Mouse (Mus musculus) hindbrain, embryonic 13.5 days (tissue): ENCODE results near the gene Prep. TPM values are rescaled to one million over a fixed set of nuclear protein-coding genes. Genes with fewer than 3 reads are reported as not detected.

Experiments
- ATAC-seq: fragments of 200-750 bp; cut with Nextera tagmentation; 2 replicates; pipeline ENCODE4 v1.8.0; 2017; ENCODE audit warnings: moderate TSS enrichment; ENCODE audit not compliant: low FRiP score
- H3K27ac ChIP-seq: fragments of 300-500 bp; sonication (generic); 2 replicates; pipeline ENCODE4 v1.5.1; 2015; ENCODE audit warnings: inconsistent platforms, mild to moderate bottlenecking, moderate library complexity
- H3K27me3 ChIP-seq: fragments of 300-500 bp; sonication (generic); 2 replicates; pipeline ENCODE4 v1.6.1; 2015; ENCODE audit warnings: mild to moderate bottlenecking, inconsistent platforms
- H3K36me3 ChIP-seq: fragments of 300-500 bp; sonication (generic); 2 replicates; pipeline ENCODE4 v1.6.1; 2015; ENCODE audit warnings: mild to moderate bottlenecking, inconsistent platforms
- H3K4me1 ChIP-seq: fragments of 300-500 bp; sonication (generic); replicated peaks from 2 replicates; pipeline ENCODE4 v1.6.1; 2015; ENCODE audit warnings: inconsistent platforms
- H3K4me2 ChIP-seq: fragments of 300-500 bp; sonication (generic); 2 replicates; pipeline ENCODE4 v1.6.1; 2015; ENCODE audit warnings: inconsistent platforms, mild to moderate bottlenecking, moderate library complexity
- H3K4me3 ChIP-seq: fragments of 300-500 bp; sonication (generic); 2 replicates; pipeline ENCODE4 v1.5.1; 2015; ENCODE audit warnings: mild to moderate bottlenecking, inconsistent platforms
- H3K9ac ChIP-seq: fragments of 300-500 bp; sonication (generic); 2 replicates; pipeline ENCODE4 v1.6.1; 2015; ENCODE audit warnings: mild to moderate bottlenecking, inconsistent platforms
- H3K9me3 ChIP-seq: fragments of 300-500 bp; sonication (generic); 2 replicates; pipeline ENCODE4 v1.6.1; 2016; ENCODE audit warnings: inconsistent platforms
- WGBS: fragments of 180-500 bp; shearing (Covaris S2); methylation state at CpG from one replicate; pipeline ENCODE4 v1.1.7; 2015; 5-methylcytosine and 5-hydroxymethylcytosine counted together
- polyA plus RNA-seq: library from polyadenylated mRNA; unstranded; fragments of >200 nt; fragmentation: Nextera tagmentation; extraction: Ambion mirVana; gene quantifications from 2 replicates; pipeline ENCODE4 v1.2.1, GENCODE M21; 2015

Prep gene
- polyA plus RNA-seq: 24.8 and 25.2 TPM in 2 replicates

DNA sequence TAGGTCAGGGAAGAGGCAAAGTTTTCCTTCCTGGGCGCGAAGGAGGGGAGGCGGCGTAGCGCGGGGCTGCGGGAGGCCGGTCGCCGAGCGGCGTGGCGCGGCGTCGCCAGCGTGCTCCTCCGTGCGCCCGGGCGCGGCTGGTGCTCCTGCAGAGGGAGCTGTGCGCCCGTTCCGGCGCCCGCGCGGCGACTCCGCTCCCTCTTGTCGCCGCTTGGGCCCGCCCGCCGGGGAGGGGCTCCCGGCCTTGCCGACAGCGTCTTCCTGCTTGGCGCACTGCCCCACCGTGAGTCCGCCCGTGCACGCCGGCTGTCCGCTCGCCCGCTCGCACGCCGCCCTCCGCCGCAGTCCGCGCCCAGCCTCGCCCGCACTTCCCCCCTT lies at the start of gene Prep:
Gene Prep (plus strand): TSS at position 273 of the 378 bp plus-strand sequence.
- Histone ChIP-seq H3K4me1 (peaks cover 47% of the 10 kb centered on the region), H3K4me2 (peak within 1 kb of the TSS; percentile 72), H3K27ac (peak within 1 kb of the TSS; percentile 88), H3K4me3 (peak within 1 kb of the TSS; percentile 95), H3K9me3 (no peaks in the 10 kb centered on the region), H3K9ac (peak within 1 kb of the TSS; percentile 92), H3K36me3 (no peaks in the 10 kb centered on the region), H3K27me3 (no peaks in the 10 kb centered on the region)
- WGBS: under 1% methylated on average over 48 of the region's 57 CpGs
- peak; percentile 95 for ATAC-seq

- no peaks in the 10 kb centered on the region for H3K27me3 ChIP-seq
- no peaks in the 10 kb centered on the region for H3K36me3 ChIP-seq
- H3K9me3 ChIP-seq: no peaks in the 10 kb centered on the region
- WGBS: 96% methylated on average over 13 of the region's 13 CpGs
- H3K4me3 ChIP-seq: no peak overlapping the region
- ATAC-seq: no peak
- H3K4me2 ChIP-seq: no peak overlapping the region
- no peak overlapping the region for H3K9ac ChIP-seq
- H3K27ac ChIP-seq: no peak overlapping the region
- no peaks in the 10 kb centered on the region for H3K4me1 ChIP-seq
These were observed 49.7 kb upstream of the Prep start for GRCm38 (mm10) chr10:45017352-45017751.

DNA sequence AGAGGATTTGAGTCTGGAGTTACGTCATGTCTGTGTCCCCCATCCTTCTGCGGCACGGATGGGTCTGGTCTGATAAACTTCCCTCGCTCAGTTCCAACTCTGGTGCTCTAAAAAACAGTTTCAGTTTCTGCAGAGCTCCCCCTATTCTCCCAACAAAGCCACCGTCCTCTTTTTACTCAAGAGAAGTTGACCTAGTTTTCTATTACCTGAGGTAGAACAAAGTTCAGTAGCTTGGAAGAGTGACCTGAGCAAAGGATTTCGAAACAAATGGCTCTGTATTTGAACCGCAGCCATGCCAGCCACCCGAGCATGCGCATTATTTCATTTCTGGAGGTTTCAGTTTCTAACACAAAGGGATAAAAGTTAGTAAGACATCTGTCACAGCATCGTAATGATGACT lies 49.2 kb upstream of the Prep start:
- 90% methylated on average over 10 of the region's 10 CpGs for WGBS
- Histone ChIP-seq H3K27me3 (no peaks in the 10 kb centered on the region), H3K4me1 (no peaks in the 10 kb centered on the region), H3K4me2 (no peak overlapping the region), H3K27ac (no peak overlapping the region), H3K4me3 (no peak overlapping the region), H3K9ac (no peak overlapping the region), H3K9me3 (no peaks in the 10 kb centered on the region), H3K36me3 (no peaks in the 10 kb centered on the region)
- no peak for ATAC-seq

- H3K4me3 ChIP-seq: no peak overlapping the region
- WGBS: 30% methylated on average over 7 of the region's 7 CpGs
- no peaks in the 10 kb centered on the region for H3K27me3 ChIP-seq
- no peaks in the 10 kb centered on the region for H3K9me3 ChIP-seq
- no peak for ATAC-seq
- H3K27ac ChIP-seq: no peak overlapping the region
- no peak overlapping the region for H3K4me2 ChIP-seq
- H3K36me3 ChIP-seq: no peaks in the 10 kb centered on the region
- no peaks in the 10 kb centered on the region for H3K4me1 ChIP-seq
- no peak overlapping the region for H3K9ac ChIP-seq
These were observed 47.6 kb upstream of the Prep start for GRCm38 (mm10) chr10:45019418-45019817.

DNA sequence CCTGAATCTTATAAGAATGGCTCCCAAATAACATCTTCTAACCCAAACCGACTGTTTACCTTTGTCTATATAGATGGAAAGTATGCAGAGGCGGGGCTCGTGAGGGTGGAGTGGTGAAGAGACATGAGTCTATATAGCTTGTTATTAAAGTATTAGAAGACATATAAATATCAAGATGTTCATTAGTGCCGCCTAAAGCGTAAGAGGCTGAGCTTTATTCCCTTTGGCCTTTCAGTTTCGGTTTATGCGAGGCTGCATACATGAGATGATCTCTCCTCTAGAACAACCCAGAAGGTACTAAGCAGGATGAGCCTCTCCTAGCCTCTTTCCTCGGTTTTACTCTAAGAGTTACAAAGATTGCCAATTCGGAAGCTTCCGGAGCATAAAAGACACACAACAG lies 47.2 kb upstream of the Prep start:
- Histone ChIP-seq H3K27ac (no peak overlapping the region), H3K4me1 (no peaks in the 10 kb centered on the region), H3K27me3 (no peaks in the 10 kb centered on the region), H3K9ac (no peak overlapping the region), H3K4me2 (no peak overlapping the region), H3K36me3 (no peaks in the 10 kb centered on the region), H3K4me3 (no peak overlapping the region), H3K9me3 (no peaks in the 10 kb centered on the region)
- WGBS: 83% methylated on average over 10 of the region's 10 CpGs
- ATAC-seq: no peak

GRCm38 (mm10) chr10:45020291-45020690 lies 46.7 kb upstream of the Prep start:
- Histone ChIP-seq H3K36me3 (no peaks in the 10 kb centered on the region), H3K9me3 (no peaks in the 10 kb centered on the region), H3K9ac (no peak overlapping the region), H3K4me2 (no peak overlapping the region), H3K27me3 (no peaks in the 10 kb centered on the region), H3K4me1 (no peaks in the 10 kb centered on the region; the same call in 1 of the 2 replicates), H3K27ac (no peak overlapping the region), H3K4me3 (no peak overlapping the region)
- no peak for ATAC-seq
- 92% methylated on average over 10 of the region's 10 CpGs for WGBS

- H3K9ac ChIP-seq: no peak overlapping the region
- no peaks in the 10 kb centered on the region for H3K27me3 ChIP-seq
- H3K27ac ChIP-seq: no peak overlapping the region
- ATAC-seq: no peak
- no peak overlapping the region for H3K4me2 ChIP-seq
- no peaks in the 10 kb centered on the region for H3K36me3 ChIP-seq
- H3K4me1 ChIP-seq: no peaks in the 10 kb centered on the region; the same call in 1 of the 2 replicates
- WGBS: 23% methylated on average over 4 of the region's 4 CpGs
- no peaks in the 10 kb centered on the region for H3K9me3 ChIP-seq
- H3K4me3 ChIP-seq: no peak overlapping the region
These were observed 41.8 kb upstream of the Prep start for GRCm38 (mm10) chr10:45025184-45025583.

DNA sequence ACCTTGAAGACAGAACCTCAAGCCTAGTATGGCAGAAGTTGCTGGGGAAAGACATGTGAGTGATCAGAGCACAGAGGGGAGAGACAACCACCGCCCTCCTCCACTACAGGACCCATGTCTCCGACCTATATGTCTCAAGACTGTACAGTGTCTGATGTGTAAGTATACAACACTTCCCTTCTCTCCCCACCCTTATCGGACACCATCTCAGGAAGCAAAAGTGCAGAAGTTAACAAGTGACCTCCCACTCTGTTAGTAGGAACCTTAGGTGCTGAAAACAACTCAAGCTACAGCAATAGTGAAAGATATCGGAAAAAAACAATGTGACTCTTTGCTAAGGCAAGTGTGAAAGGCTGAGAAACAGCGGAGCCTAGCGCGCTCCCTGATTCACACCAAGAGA lies 40.1 kb upstream of the Prep start:
- Histone ChIP-seq H3K36me3 (no peaks in the 10 kb centered on the region), H3K4me2 (no peak overlapping the region), H3K4me3 (no peak overlapping the region), H3K9ac (no peak overlapping the region), H3K27me3 (no peaks in the 10 kb centered on the region), H3K27ac (no peak overlapping the region), H3K4me1 (no peaks in the 10 kb centered on the region; the same call in 1 of the 2 replicates), H3K9me3 (no peaks in the 10 kb centered on the region)
- 95% methylated on average over 7 of the region's 7 CpGs for WGBS
- no peak for ATAC-seq

GRCm38 (mm10) chr10:45045268-45045928 lies 21.6 kb upstream of the Prep start:
- Histone ChIP-seq H3K27me3 (peaks cover 6% of the 10 kb centered on the region; the same call in 1 of the 2 replicates), H3K4me1 (no peaks in the 10 kb centered on the region), H3K9ac (no peak overlapping the region), H3K4me3 (no peak overlapping the region), H3K27ac (no peak overlapping the region), H3K36me3 (no peaks in the 10 kb centered on the region), H3K9me3 (no peaks in the 10 kb centered on the region), H3K4me2 (no peak overlapping the region)
- ATAC-seq: peak; percentile 57; the same call in 1 of the 2 replicates
- 28% methylated on average over 12 of the region's 12 CpGs for WGBS

DNA sequence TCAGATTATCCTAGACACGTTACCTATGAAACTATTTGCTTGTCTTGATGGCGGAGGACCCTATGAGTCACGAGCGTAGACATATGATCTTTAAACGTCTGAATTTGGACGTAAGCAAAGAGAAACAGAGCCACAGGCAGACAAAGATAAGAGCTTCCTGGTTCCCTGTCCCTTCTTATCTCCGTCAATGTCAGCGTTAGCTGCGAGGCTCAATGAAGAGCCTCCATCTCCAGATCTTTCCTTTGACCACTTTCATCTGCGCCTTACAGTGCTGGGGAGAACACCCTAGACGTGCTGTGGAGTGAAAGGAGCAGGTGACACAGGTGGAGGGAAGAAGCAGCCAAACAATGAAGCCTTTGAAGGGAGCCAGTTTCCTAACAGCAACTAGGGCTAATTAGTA lies 18.8 kb upstream of the Prep start:
- ATAC-seq: no peak
- peaks cover 6% of the 10 kb centered on the region; the same call in 1 of the 2 replicates for H3K27me3 ChIP-seq
- H3K4me1 ChIP-seq: no peaks in the 10 kb centered on the region
- no peaks in the 10 kb centered on the region for H3K9me3 ChIP-seq
- no peak overlapping the region for H3K4me2 ChIP-seq
- H3K27ac ChIP-seq: no peak overlapping the region
- H3K36me3 ChIP-seq: no peaks in the 10 kb centered on the region
- no peak overlapping the region for H3K9ac ChIP-seq
- WGBS: 75% methylated on average over 11 of the region's 11 CpGs
- no peak overlapping the region for H3K4me3 ChIP-seq

DNA sequence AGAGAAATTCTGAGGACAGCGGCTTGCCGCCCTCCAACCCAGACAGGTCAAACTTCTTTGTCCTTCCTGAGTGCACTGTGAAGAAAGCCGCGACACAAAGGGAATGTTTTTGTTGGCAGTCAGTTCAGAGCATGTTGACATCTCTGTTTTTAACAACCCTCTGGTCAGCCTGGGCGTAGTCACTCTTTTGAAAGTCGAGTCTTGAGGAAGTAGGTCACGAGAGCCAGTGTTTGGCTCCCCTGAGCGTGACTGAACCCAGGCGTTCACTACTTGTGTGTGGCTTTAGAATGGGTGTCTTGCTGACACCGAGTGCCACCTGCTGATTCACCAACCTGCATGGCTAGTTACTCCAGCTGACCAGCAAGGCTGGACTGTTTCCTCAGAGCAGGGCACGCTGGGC lies 18.4 kb upstream of the Prep start:
- no peaks in the 10 kb centered on the region for H3K9me3 ChIP-seq
- no peaks in the 10 kb centered on the region for H3K36me3 ChIP-seq
- no peaks in the 10 kb centered on the region for H3K4me1 ChIP-seq
- no peak overlapping the region for H3K4me3 ChIP-seq
- H3K27ac ChIP-seq: no peak overlapping the region
- H3K4me2 ChIP-seq: no peak overlapping the region
- ATAC-seq: no peak
- H3K27me3 ChIP-seq: peaks cover 6% of the 10 kb centered on the region; the same call in 1 of the 2 replicates
- H3K9ac ChIP-seq: no peak overlapping the region
- 42% methylated on average over 11 of the region's 11 CpGs for WGBS

- no peaks in the 10 kb centered on the region for H3K9me3 ChIP-seq
- H3K4me3 ChIP-seq: no peak overlapping the region
- H3K27me3 ChIP-seq: peaks cover 3% of the 10 kb centered on the region; the same call in 1 of the 2 replicates
- WGBS: 62% methylated on average over 11 of the region's 11 CpGs
- H3K4me1 ChIP-seq: no peaks in the 10 kb centered on the region
- H3K36me3 ChIP-seq: no peaks in the 10 kb centered on the region
- H3K27ac ChIP-seq: no peak overlapping the region
- ATAC-seq: peak; percentile 63; the same call in 1 of the 2 replicates
- H3K9ac ChIP-seq: no peak overlapping the region
- H3K4me2 ChIP-seq: no peak overlapping the region
These were observed 15.8 kb upstream of the Prep start for GRCm38 (mm10) chr10:45051125-45051744.

DNA sequence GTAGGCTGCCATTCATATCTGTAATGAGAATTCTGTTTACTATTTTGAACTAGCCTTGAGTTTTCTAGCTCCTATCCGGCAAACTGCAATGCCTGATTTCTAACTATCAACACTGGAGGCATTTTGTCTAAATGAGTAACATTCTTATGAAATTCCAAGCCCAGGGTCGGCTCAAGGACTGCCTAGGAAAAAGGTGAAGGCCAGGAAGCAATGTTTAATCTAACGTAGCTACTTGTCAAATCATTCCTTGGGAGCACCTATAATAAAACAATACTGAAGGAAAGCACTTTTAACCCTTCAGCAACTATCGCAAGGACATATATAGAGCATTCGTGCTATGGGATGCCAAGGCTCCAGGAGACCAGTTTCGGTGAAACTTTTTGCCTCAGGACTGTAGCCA lies 8.6 kb upstream of the Prep start:
- no peak for ATAC-seq
- Histone ChIP-seq H3K4me2 (no peak overlapping the region), H3K4me1 (no peaks in the 10 kb centered on the region), H3K4me3 (no peak overlapping the region), H3K9me3 (no peaks in the 10 kb centered on the region), H3K27me3 (no peaks in the 10 kb centered on the region), H3K27ac (no peak overlapping the region), H3K9ac (no peak overlapping the region), H3K36me3 (no peaks in the 10 kb centered on the region)
- WGBS: 93% methylated on average over 6 of the region's 6 CpGs
